Mouse (Mus musculus) splenic B cell, adult 2 months (primary cell): ENCODE results near the gene Noxo1.
A peak's percentile ranks its signal among the peaks of the same experiment; 100 is the strongest.
"Not testable (repeated sequence)": the region's sequence is repeated elsewhere in the genome, so short reads cannot be mapped to it uniquely, and the experiment has no call there.

ENCODE experiments used
- DNase-seq: peaks from one replicate; pipeline ENCODE4 v3.0.0-alpha.2; 2011; ENCODE audit warnings: low read depth, low spot score
- H3K27me3 ChIP-seq: 2 replicates; pipeline ENCODE4 v1.6.1; 2012; ENCODE audit warnings: mild to moderate bottlenecking, low read length, moderate library complexity, mixed read lengths; ENCODE audit not compliant: control insufficient read depth, poor library complexity, insufficient read depth, severe bottlenecking
- H3K36me3 ChIP-seq: 2 replicates; pipeline ENCODE4 v1.6.1; 2012; ENCODE audit warnings: mild to moderate bottlenecking, low read length, moderate library complexity, mixed read lengths; ENCODE audit not compliant: control insufficient read depth, poor library complexity, insufficient read depth, severe bottlenecking

Gene Noxo1

GRCm38 (mm10) chr17:24721383-24721955 lies 25.4 kb downstream of the Noxo1 start:
- H3K27me3 ChIP-seq, H3K36me3 ChIP-seq, DNase-seq: not testable (repeated sequence)

DNA sequence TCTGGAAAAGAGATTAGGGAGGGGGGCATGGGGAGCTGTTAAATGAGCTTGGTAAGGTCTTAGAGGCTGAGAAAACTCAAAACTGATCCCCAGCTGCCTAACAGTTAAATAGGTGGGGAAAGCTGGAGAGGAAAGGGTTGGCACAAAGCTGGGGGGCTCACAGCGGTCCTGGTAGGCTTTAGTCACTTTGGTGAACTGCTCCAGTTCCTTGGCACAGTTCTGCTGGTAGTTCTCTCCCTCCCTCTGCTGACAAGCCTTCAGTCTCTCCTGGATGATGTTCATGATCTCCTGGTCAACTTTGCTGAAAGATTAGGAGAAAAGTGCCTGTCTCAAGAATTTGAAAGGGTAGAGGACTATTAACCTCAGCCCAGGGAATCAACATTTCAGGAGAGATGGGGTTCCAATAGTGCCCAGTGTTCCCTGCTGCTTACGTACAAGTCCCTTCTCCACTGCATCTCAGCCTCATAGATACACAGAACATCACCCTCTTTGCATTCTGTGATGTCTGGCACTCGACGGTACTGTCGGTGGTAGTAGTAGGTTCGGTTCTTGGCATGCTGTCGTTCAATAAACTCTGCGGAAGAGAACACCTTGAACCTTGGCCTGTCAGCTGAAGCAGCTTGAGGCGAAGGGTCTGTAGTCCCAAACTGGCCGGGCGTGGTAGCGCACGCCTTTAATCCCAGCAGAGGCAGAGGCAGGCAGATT lies 26.3 kb downstream of the Noxo1 start:
- DNase-seq: no peak
- H3K36me3 ChIP-seq: peaks cover 7% of the 10 kb centered on the region; the same call in 1 of the 2 replicates
- H3K27me3 ChIP-seq: no peaks in the 10 kb centered on the region

DNA sequence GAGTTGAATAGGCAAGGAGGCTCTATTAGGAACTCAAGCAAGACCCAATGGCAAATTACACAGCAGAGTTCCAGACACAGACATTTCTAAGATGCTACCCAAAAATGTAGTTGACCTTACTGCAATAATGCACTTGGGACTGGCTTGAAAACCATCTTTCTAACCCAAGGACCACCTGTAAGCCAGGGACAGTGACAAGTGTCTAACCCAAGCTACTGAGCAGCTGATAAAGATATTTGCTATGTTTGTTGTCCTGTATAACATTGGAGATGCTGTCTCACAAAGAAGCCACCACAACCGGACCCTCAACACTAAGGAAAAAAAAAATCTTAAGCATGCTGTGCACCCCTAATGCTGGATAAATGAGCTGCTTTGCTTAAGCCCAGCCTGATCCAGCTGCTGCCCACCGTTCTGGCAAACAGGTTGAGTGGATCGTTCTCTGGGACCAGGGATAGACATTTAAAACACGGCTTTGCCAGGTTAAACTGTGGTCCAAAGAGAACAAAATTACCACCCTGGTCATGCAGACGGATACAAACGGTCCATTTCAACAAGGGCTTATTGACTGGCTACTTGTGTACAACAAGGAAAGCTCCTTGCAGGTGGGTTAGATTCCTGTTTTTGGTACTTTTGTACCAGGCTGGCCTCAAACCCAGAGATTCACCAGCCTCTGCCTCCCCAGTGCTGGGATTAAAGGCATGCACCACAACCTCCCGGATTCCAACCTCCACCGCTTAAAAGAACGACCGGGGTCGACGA lies 27.3 kb downstream of the Noxo1 start:
- H3K27me3 ChIP-seq: no peaks in the 10 kb centered on the region
- DNase-seq: no peak
- peaks cover 7% of the 10 kb centered on the region; the same call in 1 of the 2 replicates for H3K36me3 ChIP-seq

DNA sequence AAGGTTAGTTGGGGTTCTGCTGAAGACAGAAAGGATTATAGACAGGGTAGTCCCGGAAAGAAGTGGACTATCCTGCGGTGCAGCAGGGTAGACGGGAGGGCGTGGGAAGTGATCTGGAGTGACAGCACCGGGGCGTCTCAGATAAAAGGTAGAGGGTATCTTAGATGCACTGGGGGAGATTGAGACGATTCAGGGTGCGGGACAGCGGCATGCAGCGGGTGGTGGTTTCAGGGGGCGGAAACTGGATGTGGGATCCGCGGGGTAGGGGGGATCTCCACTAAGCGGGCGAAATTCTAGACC lies 27.8 kb downstream of the Noxo1 start:
- Histone ChIP-seq H3K36me3 (peaks cover 7% of the 10 kb centered on the region; the same call in 1 of the 2 replicates), H3K27me3 (no peaks in the 10 kb centered on the region)
- DNase-seq: no peak

DNA sequence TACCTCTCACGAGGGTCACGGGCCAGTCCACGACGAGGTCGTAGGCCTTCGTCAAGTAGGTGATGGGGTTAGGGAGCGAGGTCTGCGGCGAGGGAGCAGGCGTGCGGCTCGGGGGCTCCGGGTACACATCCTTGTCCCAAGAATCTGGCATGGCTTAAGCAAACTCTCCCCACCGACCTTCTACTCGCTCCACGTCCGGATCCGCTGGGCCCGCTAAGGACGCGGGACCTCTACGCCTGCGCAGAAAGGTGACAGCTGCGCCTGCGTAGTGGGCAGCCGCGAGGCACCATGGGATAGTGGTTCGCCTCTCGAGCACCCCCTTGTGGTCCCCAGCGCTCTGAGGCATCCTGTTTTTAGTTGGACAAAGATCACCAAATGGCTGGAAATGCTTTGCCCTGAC lies 28.1 kb downstream of the Noxo1 start, which contains the start of gene Ndufb10:
Gene Ndufb10 (minus strand): TSS at position 295 of the 400 bp plus-strand sequence.
- DNase-seq: peak; percentile 97
- Histone ChIP-seq H3K27me3 (no peaks in the 10 kb centered on the region), H3K36me3 (peaks cover 7% of the 10 kb centered on the region; the same call in 1 of the 2 replicates)

- Histone ChIP-seq H3K27me3 (no peaks in the 10 kb centered on the region), H3K36me3 (peaks cover 5% of the 10 kb centered on the region; the same call in 1 of the 2 replicates)
- no peak for DNase-seq
Observed at GRCm38 (mm10) chr17:24725637-24726390, 29.8 kb downstream of the Noxo1 start.

DNA sequence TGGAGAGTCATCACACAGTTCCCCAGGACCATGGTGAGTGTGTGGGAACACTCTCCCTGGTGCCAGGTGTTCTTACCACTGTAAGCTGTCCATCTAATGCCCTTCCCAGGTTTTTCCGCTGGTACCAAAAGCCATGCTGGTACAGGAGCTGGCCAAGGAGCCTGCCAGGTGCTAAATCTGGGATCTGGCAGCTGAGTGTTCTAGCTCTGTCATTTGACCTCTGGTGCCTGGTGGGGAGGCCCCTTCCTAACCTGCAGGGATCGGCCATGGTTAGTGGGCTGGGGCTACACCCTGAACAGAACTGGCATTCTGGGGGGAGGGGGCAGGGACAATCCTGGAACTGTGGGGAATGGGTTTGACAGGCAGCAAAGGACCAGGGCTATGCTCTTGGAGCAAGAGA lies 31.6 kb downstream of the Noxo1 start, which contains the start of gene Rpl3l:
Gene Rpl3l (plus strand): TSS at position 203 of the 400 bp plus-strand sequence.
- no peaks in the 10 kb centered on the region for H3K36me3 ChIP-seq
- no peaks in the 10 kb centered on the region for H3K27me3 ChIP-seq
- DNase-seq: no peak

DNA sequence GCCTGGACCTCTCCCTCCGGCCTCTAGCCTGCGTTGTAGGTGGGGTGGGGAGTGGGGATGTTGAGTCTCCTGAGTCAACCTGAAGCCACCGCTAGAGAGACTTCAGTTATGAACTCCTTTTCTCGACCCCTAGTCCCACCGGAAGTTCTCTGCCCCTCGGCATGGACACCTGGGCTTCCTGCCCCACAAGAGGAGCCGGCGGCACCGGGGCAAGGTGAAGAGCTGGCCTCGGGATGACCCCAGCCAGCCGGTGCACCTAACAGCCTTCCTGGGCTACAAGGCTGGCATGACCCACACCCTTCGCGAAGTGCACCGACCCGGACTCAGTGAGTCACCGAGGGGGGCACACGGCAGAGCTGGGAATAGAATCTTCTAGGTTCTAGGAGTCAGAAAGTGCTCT lies 32.1 kb downstream of the Noxo1 start:
- H3K27me3 ChIP-seq: no peaks in the 10 kb centered on the region
- DNase-seq: no peak
- no peaks in the 10 kb centered on the region for H3K36me3 ChIP-seq

GRCm38 (mm10) chr17:24729067-24729466 lies 33.0 kb downstream of the Noxo1 start:
- Histone ChIP-seq H3K27me3 (no peaks in the 10 kb centered on the region), H3K36me3 (no peaks in the 10 kb centered on the region)
- DNase-seq: no peak

GRCm38 (mm10) chr17:24730787-24731186 lies 34.8 kb downstream of the Noxo1 start:
- Histone ChIP-seq H3K36me3 (no peaks in the 10 kb centered on the region), H3K27me3 (no peaks in the 10 kb centered on the region)
- DNase-seq: no peak

GRCm38 (mm10) chr17:24732233-24732935 lies 36.4 kb downstream of the Noxo1 start:
- H3K27me3 ChIP-seq: no peaks in the 10 kb centered on the region
- H3K36me3 ChIP-seq: no peaks in the 10 kb centered on the region
- DNase-seq: no peak

GRCm38 (mm10) chr17:24733434-24734050 lies 37.5 kb downstream of the Noxo1 start:
- no peak for DNase-seq
- no peaks in the 10 kb centered on the region for H3K27me3 ChIP-seq
- H3K36me3 ChIP-seq: no peaks in the 10 kb centered on the region

DNA sequence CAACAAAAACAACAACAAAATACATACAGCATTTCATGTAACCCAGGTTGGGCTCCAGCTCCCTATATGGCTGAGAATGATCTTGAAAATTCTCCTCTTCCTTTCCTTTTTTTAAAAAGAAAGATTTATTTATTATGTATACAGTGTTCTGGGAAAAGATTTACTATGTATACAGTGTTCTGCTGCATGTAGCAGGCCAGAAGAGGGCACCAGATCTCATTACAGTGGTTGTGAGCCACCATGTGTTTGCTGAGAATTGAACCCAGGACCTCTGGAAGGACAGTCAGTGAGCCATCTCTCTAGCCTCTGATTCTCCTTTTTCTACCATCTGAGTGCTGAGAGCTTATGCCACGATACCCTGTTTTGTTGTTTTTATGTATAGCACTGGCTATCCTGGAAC lies 38.5 kb downstream of the Noxo1 start:
- H3K27me3 ChIP-seq: no peaks in the 10 kb centered on the region
- DNase-seq: no peak
- H3K36me3 ChIP-seq: no peaks in the 10 kb centered on the region

DNA sequence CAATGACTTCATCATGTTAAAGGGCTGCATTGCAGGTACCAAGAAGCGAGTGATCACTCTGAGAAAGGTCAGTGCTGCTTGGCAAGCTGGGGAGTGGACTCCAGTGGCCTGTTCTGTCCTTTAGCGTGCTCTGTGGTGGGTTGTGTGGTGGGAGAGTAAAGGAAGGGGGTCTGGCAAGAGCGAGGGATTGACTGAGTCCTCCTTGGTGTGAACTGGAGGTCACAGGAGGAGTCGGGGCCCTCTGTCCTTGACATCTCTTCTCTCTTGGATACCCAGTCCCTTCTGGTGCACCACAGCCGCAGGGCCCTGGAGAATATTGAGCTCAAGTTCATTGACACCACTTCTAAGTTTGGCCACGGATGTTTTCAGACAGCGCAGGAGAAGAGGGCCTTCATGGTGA lies 39.4 kb downstream of the Noxo1 start:
- DNase-seq: no peak
- Histone ChIP-seq H3K27me3 (no peaks in the 10 kb centered on the region), H3K36me3 (no peaks in the 10 kb centered on the region)
